Mouse (Mus musculus) neural tube, embryonic 10.5 days (tissue): ENCODE measurements around the gene B4gat1.
A peak's percentile ranks its signal among the peaks of the same experiment; 100 is the strongest.
"Not testable (repeated sequence)": the region's sequence is repeated elsewhere in the genome, so short reads cannot be mapped to it uniquely, and the experiment has no call there.

Experiments
- DNase-seq: peaks from one replicate; pipeline ENCODE4 v3.0.0-alpha.2; 2017; ENCODE audit warnings: low spot score; ENCODE audit errors: extremely low spot score

Gene B4gat1

GRCm38 (mm10) chr19:5083961-5084833 lies 45.6 kb downstream of the B4gat1 start:
- no peak for DNase-seq

- no peak for DNase-seq
Observed at GRCm38 (mm10) chr19:5084834-5085144, 46.2 kb downstream of the B4gat1 start.

GRCm38 (mm10) chr19:5085145-5085863 lies 46.7 kb downstream of the B4gat1 start, which contains the start of gene Tmem151a:
Gene Tmem151a (minus strand): TSS chr19:5085531.
- DNase-seq = peak; percentile 32

- DNase-seq = not testable (repeated sequence)
Observed at GRCm38 (mm10) chr19:5086533-5086932, 47.9 kb downstream of the B4gat1 start.

GRCm38 (mm10) chr19:5087884-5088728 lies 49.5 kb downstream of the B4gat1 start, which contains the start of gene Yif1a:
Gene Yif1a (plus strand): TSS chr19:5088538.
- DNase-seq = peak; percentile 95

- no peak for DNase-seq
Observed at GRCm38 (mm10) chr19:5089324-5089723, 50.7 kb downstream of the B4gat1 start.
